Mouse (Mus musculus): ENCODE results near the gene Arpp19.

DNA sequence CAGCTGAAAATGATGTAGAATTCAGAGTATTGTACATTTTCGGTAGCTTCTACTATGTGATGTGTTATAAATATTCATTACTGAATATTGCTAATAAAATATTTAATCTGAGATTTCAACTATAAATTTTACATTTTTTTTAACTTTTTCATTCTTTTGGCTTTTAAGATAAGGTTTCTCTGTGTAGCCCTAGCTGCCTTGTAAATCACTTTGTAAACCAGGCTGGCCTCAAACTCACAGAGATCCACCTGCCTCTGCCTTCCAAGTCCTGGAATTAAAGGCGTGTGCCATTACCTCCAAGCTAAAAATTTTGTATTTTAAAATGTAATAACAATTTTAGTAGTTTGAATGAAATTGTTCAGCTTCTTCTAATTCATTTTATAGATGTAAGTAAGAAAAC, 20.8 kb upstream of the Arpp19 start:
- no peak for TF ChIP-seq CTCF (IDR thresholded peaks at IDR 0.05; ENCODE audit: low read depth)
- no peak for TF ChIP-seq EP300 (IDR thresholded peaks at IDR 0.05; ENCODE audit: low read depth)

Data from liver, embryonic 14.5 days (tissue).